Mouse (Mus musculus) stomach, postnatal 0 days (tissue): ENCODE measurements around the gene Tmem161a.

Experiments used
- CTCF ChIP-seq: IDR thresholded peaks from 2 replicates; pipeline ENCODE4 v1.5.1; 2016; ENCODE audit warnings: antibody characterized with exemption, low read depth, mild to moderate bottlenecking, moderate library complexity
- EP300 ChIP-seq: optimal IDR thresholded peaks from 2 replicates; pipeline ENCODE3; 2016; ENCODE audit warnings: antibody characterized with exemption

DNA sequence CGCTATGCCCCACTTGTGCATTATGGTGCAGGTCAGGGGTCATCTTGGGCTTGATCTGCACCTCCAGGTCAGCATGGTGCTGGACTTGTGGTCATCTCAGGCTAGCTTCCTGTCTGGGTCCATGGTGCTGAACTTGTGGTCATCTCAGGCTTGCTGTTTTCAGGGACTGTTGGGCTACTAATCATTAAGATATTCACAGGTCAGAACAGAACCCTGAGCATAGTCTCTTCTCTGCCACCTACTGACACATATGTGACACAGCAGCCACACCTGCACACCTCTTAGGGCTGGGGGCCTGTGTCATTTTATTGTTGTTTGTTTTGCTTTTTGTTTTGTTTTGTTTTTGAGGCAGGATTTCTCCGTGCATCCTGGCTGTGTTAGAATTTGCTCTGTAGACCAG lies 49.3 kb upstream of the Tmem161a start:
- TF ChIP-seq CTCF = peak; percentile 68
- TF ChIP-seq EP300 = no peak
